Mouse (Mus musculus) ovary, postnatal 14 days (tissue): ENCODE results near the gene Cep57l1.

Experiments used
- DNase-seq: peaks from one replicate; pipeline ENCODE4 v3.0.0; 2022; ENCODE audit warnings: low spot score

Gene Cep57l1

DNA sequence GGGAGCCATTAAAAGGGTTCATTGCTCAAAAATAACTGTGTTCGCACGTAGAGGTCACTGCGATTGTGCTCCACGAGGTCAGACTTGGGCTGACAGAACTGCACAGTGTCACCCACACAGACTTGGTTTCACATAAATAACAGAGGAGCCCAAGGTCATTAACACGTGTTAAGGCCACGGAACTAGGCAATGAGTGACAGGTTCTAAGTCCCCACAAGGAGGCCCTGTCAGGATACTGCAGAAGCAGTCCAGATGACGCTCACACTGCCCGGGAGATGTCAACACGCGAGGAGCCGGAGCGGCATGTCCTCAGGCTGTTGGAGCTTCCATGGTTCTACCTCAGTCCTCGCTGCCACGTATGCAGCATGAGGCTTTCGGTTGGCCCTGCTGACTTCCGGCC lies 72.4 kb downstream of the Cep57l1 start:
- DNase-seq = no peak

DNA sequence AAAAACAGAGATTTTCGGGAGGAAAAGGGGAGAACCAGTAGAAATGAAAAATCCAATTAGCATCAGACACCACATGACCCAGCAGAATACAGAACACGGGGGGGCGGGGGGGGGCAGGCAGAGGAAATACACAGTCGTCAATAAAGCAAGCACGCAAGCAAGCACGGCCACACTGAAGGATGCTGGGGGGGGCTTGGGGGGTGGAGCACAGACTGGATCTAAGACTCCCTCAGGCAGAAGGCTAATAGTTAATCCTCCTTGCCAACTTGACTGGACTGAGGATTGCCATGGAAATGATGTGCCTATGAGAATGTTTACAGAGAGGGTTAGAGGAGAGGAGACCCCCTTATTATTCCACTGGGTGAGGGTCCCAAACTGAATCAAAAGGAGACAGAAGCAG lies 74.3 kb downstream of the Cep57l1 start:
- DNase-seq = no peak

DNA sequence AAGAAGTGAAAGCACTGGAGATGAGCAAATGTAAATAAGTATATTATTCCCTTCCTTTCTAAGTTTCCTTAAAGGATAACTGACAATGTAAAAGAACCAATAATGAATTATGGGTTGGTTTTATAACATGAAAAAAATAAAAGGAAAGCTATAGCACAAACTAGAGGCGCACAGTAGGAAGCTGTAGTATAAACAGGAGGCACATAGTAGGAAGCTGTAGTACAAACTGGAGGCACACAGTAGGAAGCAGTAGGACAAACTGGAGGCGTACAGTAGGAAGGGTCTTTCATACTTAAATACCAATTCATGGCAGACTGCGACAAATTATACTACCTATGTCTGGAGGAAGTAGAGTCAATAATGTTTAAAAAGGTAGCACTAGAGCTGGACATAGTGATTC lies 76.5 kb downstream of the Cep57l1 start:
- DNase-seq = no peak

DNA sequence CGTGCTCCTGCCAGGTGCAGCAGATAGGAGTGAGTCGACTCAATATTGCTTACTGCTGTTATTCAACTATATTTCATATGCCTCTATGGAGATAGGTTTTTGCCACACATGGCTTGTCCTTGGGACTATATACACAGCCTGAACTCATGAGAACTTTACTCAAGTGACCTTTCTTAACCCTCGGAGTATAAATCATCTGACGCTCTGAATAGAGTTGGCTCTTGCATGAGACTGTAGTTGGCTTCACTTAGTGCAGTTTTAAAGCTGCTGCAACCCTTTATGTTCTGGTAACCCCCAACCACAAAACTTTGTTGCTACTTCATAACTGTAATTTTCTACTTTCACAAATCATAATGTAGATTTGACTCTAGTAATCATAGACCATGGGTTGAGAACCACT lies 77.7 kb downstream of the Cep57l1 start:
- no peak for DNase-seq

DNA sequence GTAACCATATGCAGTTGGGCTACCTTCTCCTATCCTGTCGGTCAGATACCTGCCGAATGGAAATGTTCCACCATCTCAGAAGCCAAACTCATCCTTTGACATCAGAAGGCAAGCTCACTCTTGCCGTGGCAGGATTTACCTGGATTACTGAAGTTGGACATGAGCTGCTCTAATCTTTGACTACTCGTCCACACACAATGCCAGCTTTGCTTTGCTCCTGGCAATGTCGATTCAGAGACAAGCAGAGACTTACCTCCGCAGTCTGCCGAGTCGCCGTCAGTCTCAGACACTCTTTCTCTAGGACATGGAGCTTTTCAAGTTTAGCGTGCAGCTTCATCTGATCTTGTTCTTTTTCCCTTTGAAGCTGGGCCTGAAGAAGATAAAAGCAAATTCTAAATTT lies 78.9 kb downstream of the Cep57l1 start:
- no peak for DNase-seq

DNA sequence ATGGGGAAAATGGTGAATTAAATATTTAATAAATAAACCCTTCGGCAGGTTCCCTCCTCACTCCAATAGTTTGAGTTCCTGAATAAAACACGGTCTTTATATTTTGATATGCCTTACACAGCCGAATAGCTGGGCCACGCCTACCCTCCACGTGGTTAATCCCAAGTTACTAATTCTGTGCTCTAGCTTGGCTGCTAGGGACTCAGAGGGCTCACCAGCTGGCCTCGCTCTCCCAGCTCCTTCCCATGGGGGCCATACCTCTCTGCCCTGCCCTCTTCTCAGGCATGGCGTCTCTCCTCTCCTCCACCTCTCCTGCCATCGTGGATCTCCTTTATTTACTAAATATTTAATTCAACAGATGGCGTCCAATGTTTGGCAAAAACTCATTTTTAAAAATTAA lies 83.5 kb downstream of the Cep57l1 start:
- DNase-seq = no peak

DNA sequence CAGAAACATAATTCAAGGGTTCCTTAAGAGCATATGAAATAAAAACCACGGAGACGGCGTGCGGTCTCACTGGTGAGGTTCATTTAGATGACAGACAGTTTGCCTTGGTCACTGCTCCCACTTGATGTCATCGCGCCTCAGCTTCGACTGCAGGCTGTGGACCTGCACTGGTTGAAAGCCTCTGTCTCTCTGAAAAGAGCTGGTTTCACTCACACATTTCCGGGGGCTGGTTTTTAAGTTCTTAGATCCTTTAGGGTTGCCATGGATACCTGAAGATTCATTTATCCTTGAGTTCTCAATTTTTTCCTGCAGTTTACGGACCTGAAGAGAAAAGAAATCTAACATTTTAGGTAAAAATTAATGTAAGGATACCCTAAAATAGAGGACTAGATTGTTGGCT lies 90.1 kb downstream of the Cep57l1 start:
- no peak for DNase-seq

DNA sequence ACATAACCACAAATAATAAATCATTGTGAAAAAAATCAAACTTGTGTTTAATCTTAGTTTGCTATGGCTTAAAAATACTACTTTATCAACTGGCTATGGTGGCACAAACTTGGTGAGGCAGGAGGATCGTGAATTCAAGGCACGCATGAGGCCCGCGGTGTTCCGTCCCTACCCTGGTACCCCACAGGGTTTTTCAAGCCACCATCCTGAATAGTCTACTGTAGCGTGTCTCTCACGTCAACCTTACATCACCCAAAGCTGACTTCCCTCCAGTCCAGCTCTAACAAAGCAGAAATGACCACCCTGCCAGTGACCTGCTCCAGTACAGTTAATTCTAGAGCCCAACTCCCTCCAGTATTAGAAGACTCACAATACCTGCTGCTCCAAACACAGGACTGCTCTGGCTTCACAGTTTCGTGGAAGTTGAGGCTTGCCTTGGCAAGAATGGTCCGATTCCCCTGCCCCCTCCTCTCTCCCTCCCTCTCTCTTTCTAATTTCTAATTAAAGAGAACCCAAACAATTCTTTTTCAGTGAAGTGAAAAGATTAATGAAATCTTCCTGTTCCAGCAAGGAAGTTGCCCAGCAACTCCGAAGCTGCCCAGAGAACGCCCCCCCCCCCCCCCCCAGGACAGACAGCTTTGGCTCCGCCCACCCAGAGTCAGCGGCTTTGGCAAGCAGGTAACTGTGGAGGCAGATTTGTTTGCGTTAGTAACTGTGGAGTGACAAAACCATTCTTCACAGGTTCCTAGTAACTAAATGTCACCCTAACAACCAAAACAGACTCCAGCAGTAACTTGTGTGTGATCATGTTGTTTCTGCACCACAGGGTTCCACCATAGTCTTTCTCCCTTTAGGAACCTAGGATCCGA lies 93.4 kb downstream of the Cep57l1 start, which contains the start of gene Ccdc162:
Ccdc162 (minus strand) TSS at position 606 of the 869 bp plus-strand sequence.
- no peak for DNase-seq

DNA sequence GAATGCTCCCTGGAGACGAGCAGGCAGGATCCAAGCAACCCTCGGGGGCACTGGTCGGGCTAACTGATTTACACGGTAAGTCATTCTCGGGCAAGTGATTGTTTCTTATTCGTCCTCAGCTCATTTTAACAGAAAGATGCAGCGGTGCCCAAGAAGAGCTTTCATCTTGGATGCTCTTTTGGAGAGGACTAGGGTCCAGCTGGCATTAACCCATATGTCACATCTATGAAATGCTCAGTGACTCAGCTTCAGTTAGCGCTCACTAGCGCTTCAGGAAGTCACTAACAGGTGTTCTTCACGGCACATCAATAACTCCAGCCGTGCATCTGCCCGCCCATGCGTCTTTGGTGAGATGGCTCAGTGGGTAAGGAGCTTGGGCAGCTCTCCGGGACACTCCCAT lies 94.1 kb downstream of the Cep57l1 start:
- DNase-seq = no peak

DNA sequence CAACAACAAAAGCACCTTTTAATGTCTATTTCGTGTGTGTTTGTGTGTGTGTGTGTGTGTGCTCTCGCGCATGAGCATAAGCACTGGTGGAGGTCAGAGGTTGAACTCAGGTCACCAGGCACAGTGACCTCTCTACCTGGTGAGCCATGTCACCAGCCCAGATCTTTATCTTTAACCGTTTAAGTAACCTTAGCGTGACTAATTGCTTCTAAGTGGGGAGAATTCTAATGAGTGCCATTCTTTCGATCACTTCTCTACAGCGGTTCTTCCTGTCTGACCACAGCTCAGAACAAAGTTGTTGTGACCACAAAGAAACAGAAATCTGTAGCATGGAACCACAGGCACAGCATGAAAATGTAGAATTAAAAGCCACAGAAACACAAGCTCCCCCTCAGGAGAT lies 98.2 kb downstream of the Cep57l1 start:
- DNase-seq = no peak

DNA sequence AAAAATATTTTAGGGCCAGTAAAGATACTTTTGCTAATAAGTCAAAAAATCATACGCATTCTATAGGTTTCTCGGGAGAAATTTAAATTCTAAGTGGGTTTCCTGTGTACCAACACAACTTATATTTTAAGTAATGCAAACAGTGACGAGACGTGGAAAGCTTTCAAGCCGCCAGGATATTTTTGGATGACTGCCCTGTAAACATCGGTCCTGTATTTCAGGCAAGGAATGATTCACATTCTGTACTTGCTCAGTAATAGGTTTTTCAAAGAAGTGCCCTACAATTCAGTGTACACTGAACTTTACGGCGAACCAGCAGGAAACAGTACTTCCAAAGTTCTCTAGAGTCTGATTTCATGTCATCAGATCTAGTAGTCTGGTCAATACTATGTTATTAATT lies 98.9 kb downstream of the Cep57l1 start:
- no peak for DNase-seq

DNA sequence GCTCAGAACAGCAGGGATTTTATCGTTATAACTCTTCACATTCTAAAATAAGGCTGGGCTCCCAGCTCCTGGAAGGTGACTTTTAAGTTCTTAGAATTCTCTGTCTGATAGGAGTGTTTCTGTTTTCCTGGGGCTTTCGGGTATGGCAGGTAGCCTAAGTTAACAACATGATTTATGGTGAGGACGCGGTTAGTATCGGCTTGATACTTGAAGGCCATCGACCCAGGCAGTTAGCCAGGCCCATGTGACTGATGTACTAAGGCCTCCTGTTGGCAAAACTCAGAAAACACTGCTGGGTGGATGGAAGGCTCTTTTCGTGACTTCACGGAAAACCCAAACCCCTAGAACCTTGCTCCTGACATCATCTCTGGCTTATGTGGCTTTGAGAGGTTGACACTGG lies 100.3 kb downstream of the Cep57l1 start:
- no peak for DNase-seq

DNA sequence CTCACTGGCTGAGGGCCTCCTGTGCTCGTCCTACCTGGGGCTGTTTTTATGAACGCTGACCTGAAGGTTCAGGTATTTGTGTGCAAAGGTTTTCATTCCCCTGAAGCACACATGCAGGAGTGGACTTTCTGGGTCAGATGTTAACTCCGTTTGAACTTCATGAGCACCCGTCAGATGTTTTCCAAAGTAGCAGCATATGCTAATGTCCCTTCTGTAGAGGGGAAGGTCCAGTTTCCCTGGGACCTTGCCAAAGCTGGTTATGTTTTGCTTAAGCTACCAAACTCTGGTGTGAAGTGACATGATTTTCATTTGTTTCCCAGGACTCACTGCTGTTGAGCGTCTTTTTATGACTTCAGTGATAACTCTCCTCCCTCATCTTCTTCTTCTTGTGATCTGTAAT lies 110.0 kb downstream of the Cep57l1 start:
- no peak for DNase-seq

DNA sequence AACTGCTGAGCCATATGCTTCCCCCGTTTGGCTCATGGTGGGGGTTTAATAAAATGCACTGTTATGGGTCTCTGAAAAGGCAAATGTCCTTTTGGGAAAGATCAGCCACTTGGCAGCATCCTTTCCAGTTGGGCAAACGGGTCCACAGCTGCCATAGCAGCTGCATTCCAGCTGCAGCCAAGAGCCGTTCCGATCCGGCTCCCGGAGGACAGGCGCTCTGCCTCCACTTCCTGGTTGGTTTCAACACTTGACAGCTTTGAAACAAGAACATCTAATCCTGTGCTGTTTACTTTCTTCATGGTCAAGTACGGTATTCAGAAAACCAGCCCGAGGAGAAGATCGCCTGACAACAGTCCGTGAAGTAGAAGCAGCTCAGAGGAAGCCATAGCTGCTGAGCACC lies 112.6 kb downstream of the Cep57l1 start:
- no peak for DNase-seq

DNA sequence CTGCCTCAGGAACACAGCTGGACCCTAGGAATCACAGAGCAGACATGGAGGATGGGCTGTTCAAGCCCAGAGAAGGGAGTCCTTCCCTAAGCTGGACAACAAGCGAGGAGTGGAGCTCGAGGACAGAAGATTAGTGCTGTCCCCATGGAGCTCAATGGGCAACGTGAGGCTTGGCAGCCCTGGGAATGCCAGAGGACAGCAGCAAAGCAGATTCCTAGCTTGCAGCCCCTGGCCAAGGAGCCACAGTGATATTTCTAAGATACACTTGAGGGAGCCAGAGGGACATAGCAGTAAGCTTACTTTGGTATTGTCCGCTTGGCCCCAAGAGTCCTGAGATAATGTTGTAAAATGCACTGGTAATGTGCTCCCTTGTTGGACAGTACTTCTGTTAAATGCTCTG lies 118.7 kb downstream of the Cep57l1 start:
- DNase-seq = no peak

DNA sequence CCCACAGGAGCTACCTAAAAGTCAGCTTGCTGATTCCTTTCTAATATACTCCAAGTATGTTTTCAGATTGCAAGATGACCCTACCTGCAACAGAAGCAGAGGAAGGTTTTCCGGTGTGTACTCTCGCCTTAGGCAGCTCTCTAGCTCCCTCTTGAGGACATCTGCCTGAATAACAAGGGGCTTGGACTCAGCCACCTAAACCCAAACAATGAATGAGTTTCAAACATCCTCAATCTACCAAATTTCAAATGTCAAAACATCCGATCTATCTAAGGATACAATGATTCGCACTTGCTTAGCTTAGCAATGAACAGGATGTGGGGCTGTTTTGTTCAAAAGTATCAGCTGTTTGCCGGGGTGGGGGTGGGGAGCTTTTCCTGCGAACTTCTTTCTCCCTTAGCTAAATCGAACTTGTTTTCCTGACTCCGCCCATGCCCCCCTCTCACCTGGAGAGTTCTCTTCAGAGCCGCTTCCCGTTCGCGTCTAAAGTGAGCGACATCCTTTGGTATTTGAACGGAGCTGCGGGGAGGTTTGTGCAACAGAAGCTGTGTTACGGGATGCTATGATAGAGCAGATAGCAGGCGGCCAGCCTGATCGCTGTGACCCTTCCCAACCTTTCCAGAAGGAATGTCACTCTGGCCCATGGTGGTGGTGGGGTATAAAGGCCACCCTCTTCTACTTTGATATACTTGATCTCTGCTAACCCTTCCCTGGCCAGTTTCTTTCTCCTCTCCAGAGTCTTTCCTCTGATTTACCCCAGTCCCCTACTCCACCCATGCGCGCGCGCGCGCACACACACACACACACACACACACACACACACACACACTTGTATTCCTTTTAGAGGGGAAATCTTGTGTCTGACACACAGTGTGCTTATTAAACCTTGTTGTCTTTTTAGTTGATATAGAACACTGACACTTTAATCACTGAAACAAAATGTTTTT lies 119.5 kb downstream of the Cep57l1 start:
- DNase-seq = peak; percentile 65

DNA sequence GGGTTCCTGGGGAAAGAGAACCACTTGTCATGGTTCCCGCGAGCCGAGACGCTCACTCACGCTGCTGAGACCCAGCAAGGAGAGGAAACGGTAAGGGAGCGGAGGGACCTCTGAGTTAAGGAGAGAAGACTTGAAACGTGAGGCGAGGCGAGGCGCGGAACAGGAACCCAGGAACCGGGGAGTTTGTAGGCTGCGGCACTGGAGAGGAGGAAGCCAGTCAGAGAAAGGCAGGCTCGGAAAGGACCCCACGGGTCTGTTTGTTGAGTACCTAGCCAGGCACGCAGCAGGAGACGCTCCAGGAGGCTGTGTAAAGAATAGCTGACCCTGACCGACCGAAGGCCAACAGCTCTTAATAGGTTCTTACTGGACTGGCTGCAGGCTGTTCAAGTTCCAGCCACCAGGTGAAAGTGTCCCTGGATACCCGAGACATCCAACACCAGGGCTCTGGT lies 125.1 kb downstream of the Cep57l1 start:
- DNase-seq = no peak

DNA sequence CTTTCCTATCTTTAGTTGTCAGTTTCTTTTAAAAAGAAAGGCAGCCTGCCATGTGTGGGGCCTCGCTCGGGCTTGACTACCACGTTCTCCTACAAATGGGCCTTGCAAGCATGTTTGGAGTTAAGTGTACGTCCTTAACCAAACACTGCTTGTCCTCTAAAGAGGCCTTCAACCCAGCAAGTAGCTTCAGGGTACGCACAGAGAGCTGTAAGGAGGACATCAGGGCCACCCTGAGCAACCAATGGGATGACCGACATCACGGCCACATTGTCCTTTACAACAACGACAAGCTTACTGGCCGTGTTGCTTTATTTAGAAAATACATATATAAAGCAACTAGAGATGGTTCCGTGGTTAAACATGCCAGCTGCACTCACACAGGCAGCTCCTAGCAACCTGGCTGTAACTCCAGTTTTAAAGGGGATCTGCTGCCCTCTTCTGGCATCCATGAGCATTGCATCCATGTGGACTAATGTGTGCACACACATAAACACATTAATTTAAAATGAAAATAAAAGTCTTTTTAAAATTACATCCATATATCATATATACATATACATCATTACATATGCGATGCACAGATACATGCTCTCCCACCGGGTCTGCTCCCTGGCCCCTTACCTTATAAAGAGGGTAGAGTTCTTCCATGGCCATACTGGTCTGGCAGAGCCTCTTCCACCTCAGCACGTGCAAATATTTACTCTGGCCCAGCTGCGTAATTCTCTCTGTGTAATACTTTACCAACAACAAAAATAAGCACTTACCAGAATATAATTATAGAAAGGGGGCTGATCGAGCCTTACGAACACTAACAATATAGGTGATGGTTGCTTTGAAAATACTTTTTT lies 126.9 kb downstream of the Cep57l1 start:
- DNase-seq = peak; percentile 91

DNA sequence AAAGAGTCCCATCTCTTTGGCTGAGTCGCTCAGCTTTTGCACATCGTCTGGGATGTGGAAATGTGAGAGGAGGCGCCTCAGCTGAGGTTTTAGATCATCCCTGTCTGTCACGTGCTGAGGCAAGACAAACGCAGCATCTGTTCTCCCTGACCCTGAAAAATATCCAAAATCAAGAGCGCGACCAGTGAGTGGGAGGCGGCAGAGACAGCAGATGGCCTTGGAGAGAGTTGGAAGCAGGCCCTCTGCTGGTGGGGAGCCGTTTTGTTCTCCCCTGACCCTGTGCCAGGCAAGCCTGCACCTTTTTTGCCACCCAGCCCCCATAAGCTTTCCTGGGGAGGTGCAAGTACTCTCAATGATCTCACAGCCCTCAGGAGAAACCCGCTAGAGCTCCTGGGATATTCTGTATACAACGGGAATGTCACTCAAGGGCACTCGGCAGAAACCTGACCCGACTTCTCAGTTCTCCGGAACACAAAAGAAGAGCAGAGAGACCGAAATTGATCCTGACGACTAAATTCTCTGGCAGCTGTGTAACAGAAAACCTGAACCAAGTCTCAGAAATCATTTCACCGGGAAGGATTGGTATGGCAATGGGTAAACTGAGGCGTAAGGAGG lies 130.8 kb downstream of the Cep57l1 start:
- peak; percentile 58 for DNase-seq

DNA sequence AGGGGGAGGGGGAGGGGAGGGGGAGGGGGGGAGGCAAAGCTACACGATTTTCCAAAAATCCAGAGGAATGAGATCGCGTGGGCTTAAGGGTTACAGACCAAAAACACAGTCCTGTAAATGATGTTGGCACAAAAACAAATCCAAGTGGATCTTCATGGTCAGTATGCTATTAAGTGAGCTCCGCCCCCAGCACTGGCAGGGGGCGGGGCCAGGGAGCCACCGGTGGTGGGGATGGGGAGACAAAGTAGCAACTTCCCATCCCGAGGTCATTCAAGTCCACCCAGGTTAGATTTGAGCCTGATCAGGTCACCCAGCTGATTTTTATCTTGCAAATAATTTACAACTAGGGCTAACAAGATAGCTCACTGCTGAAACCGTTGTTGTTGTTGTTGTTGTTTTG lies 132.3 kb downstream of the Cep57l1 start:
- no peak for DNase-seq

DNA sequence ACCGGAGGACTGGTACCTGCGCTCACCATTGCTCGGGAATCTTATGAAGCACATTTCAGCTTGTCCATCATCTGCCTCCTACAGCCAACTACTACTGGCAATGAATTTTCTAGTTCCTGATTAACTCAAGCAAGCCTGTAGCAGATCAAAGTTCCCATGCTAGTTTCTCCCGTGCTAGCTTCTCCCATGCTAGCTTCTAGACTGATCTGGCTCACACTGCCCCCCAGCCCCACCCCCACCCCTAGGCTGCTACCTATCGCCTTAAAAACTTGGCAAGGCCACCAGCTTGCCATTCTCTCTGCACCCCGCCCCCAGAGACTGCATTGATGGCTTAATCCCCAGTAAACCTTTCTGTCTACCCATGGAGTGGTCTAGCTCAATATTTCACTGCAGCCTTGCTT lies 133.0 kb downstream of the Cep57l1 start:
- DNase-seq = no peak
